Mouse (Mus musculus): ENCODE measurements around the gene Rcan2. TPM values are rescaled to one million over a fixed set of nuclear protein-coding genes. Genes with fewer than 3 reads are reported as not detected.

The Rcan2 gene
- total and polyA plus RNA-seq, 2 experiments from 2014 or later: 50.0 to 69.8 TPM

- H3K4me1 ChIP-seq (ENCODE audit: insufficient read depth): no peaks in the 10 kb centered on the region
- ATAC-seq (no peak), DNase-seq (no peak)
- no peaks in the 10 kb centered on the region for H3K27me3 ChIP-seq (ENCODE audit: insufficient read depth, low read length)
- no peak overlapping the region for H3K4me2 ChIP-seq (ENCODE audit: low read depth)
- H3K9me3 ChIP-seq (ENCODE audit: low read length): no peaks in the 10 kb centered on the region
- TF ChIP-seq CTCF (IDR thresholded peaks at IDR 0.05; ENCODE audit: low read depth): no peak
- H3K4me3 ChIP-seq (ENCODE audit: low read depth, low read length): no peak overlapping the region
- H3K9ac ChIP-seq: no peak overlapping the region
- 97% methylated on average over 2 of the region's 2 CpGs for WGBS
- H3K36me3 ChIP-seq (ENCODE audit: insufficient read depth): no peaks in the 10 kb centered on the region
- no peak overlapping the region for H3K27ac ChIP-seq (ENCODE audit: low read depth, low read length)
Measured at GRCm38 (mm10) chr17:44040449-44040848, 239.3 kb downstream of the Rcan2 start.

DNA sequence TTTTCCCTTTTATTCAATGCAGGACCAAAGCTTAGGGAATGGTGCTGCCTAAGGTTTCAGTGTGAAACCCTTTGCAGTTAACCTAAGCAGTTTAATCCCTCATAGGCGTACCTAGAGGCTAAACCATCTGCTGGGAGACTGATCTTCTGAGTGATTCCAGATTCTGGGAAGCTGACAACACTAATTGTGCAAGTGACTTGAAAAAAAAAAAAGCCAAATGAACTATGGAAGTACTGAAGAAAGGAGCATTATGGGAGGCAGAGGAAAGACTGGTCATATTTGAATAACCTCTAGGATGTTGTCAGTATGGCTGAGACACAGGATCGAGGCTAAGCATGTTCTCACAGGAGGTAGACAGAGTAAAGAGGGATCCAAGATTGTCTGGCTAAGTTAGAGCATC is 241.2 kb downstream of the Rcan2 start:
- ATAC-seq: no peak
- 70% methylated on average over 2 of the region's 2 CpGs for WGBS
- no peaks in the 10 kb centered on the region for H3K27me3 ChIP-seq (ENCODE audit: insufficient read depth, low read length)

DNA sequence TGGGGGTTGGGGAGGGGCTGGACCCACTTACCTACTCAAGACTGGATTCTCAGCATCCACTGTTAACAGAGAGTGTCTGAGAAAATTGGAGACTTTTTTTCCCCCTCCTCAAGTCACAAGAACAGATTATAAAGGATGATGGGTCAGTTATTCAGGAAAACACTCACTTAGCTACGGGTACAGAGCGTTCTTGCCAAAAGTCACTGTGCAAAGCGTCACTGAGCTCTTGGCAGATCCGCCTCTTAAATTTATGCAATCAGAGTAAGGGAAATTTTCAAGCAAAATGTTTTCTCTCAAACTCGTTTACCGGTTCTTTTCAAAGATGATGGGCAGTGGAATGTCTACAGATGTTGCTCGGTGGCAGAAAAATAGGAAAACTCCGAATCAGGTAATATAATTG is 241.7 kb downstream of the Rcan2 start:
- Histone ChIP-seq H3K27ac (ENCODE audit: low read depth, low read length) (no peak overlapping the region), H3K4me3 (ENCODE audit: low read depth, low read length) (no peak overlapping the region), H3K9me3 (ENCODE audit: low read length) (no peaks in the 10 kb centered on the region), H3K4me1 (ENCODE audit: insufficient read depth) (no peaks in the 10 kb centered on the region), H3K36me3 (ENCODE audit: insufficient read depth) (no peaks in the 10 kb centered on the region), H3K27me3 (ENCODE audit: insufficient read depth, low read length) (no peaks in the 10 kb centered on the region), H3K9ac (no peak overlapping the region), H3K4me2 (ENCODE audit: low read depth) (no peak overlapping the region)
- no peak for ATAC-seq
- no peak for TF ChIP-seq CTCF (IDR thresholded peaks at IDR 0.05; ENCODE audit: low read depth)
- 75% methylated on average over 8 of the region's 8 CpGs for WGBS
- no peak for DNase-seq

More for the DNA sequence above, 241.2 kb downstream of the Rcan2 start:
- no peak for DNase-seq
- no peaks in the 10 kb centered on the region for H3K4me1 ChIP-seq (ENCODE audit: insufficient read depth)
- H3K9me3 ChIP-seq (ENCODE audit: low read length): no peaks in the 10 kb centered on the region
- H3K4me2 ChIP-seq (ENCODE audit: low read depth): no peak overlapping the region
- no peak overlapping the region for H3K27ac ChIP-seq (ENCODE audit: low read depth, low read length)
- no peaks in the 10 kb centered on the region for H3K36me3 ChIP-seq (ENCODE audit: insufficient read depth)
- H3K9ac ChIP-seq: no peak overlapping the region
- no peak overlapping the region for H3K4me3 ChIP-seq (ENCODE audit: low read depth, low read length)
- no peak for TF ChIP-seq CTCF (IDR thresholded peaks at IDR 0.05; ENCODE audit: low read depth)

DNA sequence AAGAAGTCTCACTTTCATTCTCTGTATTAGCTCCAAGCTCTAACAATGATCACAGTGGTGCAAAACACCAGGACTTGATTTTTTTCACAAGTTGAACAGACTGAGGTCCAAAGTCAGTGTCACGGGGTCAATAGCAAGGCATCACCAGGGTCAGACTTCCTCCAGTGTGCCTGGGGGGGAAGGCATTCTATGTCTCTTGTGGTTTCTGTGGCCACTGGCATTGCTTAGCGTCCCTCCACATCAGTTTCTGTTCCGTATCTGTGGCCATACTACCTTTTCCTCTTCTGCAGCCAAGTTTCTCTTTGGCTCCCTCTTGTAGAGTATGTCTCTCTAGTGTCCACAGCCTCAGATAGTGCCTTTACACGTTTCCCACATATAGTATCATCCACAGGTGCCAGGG is 252.3 kb downstream of the Rcan2 start:
- Histone ChIP-seq H3K27ac (ENCODE audit: low read depth, low read length) (no peak overlapping the region), H3K4me1 (ENCODE audit: insufficient read depth) (no peaks in the 10 kb centered on the region), H3K9me3 (ENCODE audit: low read length) (no peaks in the 10 kb centered on the region), H3K36me3 (ENCODE audit: insufficient read depth) (no peaks in the 10 kb centered on the region), H3K27me3 (ENCODE audit: insufficient read depth, low read length) (no peaks in the 10 kb centered on the region), H3K9ac (no peak overlapping the region), H3K4me2 (ENCODE audit: low read depth) (no peak overlapping the region), H3K4me3 (ENCODE audit: low read depth, low read length) (no peak overlapping the region)
- ATAC-seq (no peak), DNase-seq (no peak)
- no peak for TF ChIP-seq CTCF (IDR thresholded peaks at IDR 0.05; ENCODE audit: low read depth)
- WGBS: 83% methylated on average over 4 of the region's 4 CpGs

GRCm38 (mm10) chr17:44057123-44057522 is 256.0 kb downstream of the Rcan2 start:
- DNase-seq: no peak
- Histone ChIP-seq H3K4me3 (ENCODE audit: low read depth, low read length) (no peak overlapping the region), H3K27ac (ENCODE audit: low read depth, low read length) (no peak overlapping the region), H3K36me3 (ENCODE audit: insufficient read depth) (no peaks in the 10 kb centered on the region), H3K27me3 (ENCODE audit: insufficient read depth, low read length) (no peaks in the 10 kb centered on the region), H3K9ac (no peak overlapping the region), H3K4me2 (ENCODE audit: low read depth) (no peak overlapping the region), H3K4me1 (ENCODE audit: insufficient read depth) (no peaks in the 10 kb centered on the region), H3K9me3 (ENCODE audit: low read length) (no peaks in the 10 kb centered on the region)
- 88% methylated on average over 1 of the region's 1 CpGs for WGBS
- no peak for ATAC-seq
- no peak for TF ChIP-seq CTCF (IDR thresholded peaks at IDR 0.05; ENCODE audit: low read depth)

DNA sequence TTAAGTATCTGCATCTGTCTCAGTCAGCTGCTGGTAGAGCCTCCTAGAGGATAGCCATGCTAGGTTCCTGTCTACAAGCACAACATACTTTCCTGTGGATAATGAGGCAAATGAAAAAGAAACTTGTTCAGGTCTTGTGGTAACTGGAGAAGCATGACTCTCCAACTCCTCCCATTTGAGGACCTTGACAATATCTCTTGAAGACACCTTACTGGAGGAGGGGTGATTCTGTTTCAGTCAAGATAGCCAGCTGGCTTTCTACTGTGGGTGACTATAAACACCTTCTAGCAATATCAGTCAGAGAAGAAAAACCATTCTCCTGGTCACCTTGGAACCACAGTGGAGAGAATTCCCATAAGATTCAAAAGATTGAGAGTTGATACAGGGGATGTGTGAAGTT is 257.0 kb downstream of the Rcan2 start:
- no peak overlapping the region for H3K27ac ChIP-seq (ENCODE audit: low read depth, low read length)
- DNase-seq (no peak), ATAC-seq (no peak)
- H3K4me3 ChIP-seq (ENCODE audit: low read depth, low read length): no peak overlapping the region
- no peak overlapping the region for H3K4me2 ChIP-seq (ENCODE audit: low read depth)
- no peak for TF ChIP-seq CTCF (IDR thresholded peaks at IDR 0.05; ENCODE audit: low read depth)
- no peaks in the 10 kb centered on the region for H3K36me3 ChIP-seq (ENCODE audit: insufficient read depth)
- H3K9ac ChIP-seq: no peak overlapping the region
- no peaks in the 10 kb centered on the region for H3K9me3 ChIP-seq (ENCODE audit: low read length)
- H3K27me3 ChIP-seq (ENCODE audit: insufficient read depth, low read length): no peaks in the 10 kb centered on the region
- H3K4me1 ChIP-seq (ENCODE audit: insufficient read depth): no peaks in the 10 kb centered on the region

GRCm38 (mm10) chr17:44060781-44061180 is 259.6 kb downstream of the Rcan2 start:
- ATAC-seq: no peak
- H3K4me1 ChIP-seq (ENCODE audit: insufficient read depth): no peaks in the 10 kb centered on the region

More at GRCm38 (mm10) chr17:44060781-44061180, 259.6 kb downstream of the Rcan2 start:
- DNase-seq: no peak
- no peak for TF ChIP-seq CTCF (IDR thresholded peaks at IDR 0.05; ENCODE audit: low read depth)
- 93% methylated on average over 1 of the region's 1 CpGs for WGBS
- Histone ChIP-seq H3K36me3 (ENCODE audit: insufficient read depth) (no peaks in the 10 kb centered on the region), H3K9me3 (ENCODE audit: low read length) (no peaks in the 10 kb centered on the region), H3K27ac (ENCODE audit: low read depth, low read length) (no peak overlapping the region), H3K4me3 (ENCODE audit: low read depth, low read length) (no peak overlapping the region), H3K4me2 (ENCODE audit: low read depth) (no peak overlapping the region), H3K27me3 (ENCODE audit: insufficient read depth, low read length) (no peaks in the 10 kb centered on the region), H3K9ac (no peak overlapping the region)
